Mouse (Mus musculus) v-Abl transformed pro-B cells (cell line): ENCODE measurements around the gene Vmn1r227.

Experiments
- in situ Hi-C, 2 experiments: fragments of 400-800 bp; cut with MboI; formaldehyde crosslinking; loops; one replicate each; pipeline ENCODE4 v1.15.1; 2025; ENCODE audit not compliant: unreplicated experiment in 2 of 2

Gene Vmn1r227

GRCm38 (mm10) chr17:20729543-20729942, at the start of gene Vmn1r227:
Vmn1r227 (plus strand) TSS chr17:20729843.
- in situ Hi-C loops = no loop called here

GRCm38 (mm10) chr17:20682543-20682942, 47.1 kb upstream of the Vmn1r227 start, which contains the start of gene Vmn1r226:
Vmn1r226 (plus strand) TSS chr17:20682843.
- in situ Hi-C loops = no loop called here

- in situ Hi-C loops = no loop called here
These were observed 56.4 kb downstream of the Vmn1r227 start, which contains the start of gene Vmn1r228 for GRCm38 (mm10) chr17:20786057-20786456. Vmn1r228 (minus strand) TSS chr17:20786157.
